Mouse (Mus musculus): ENCODE results near the gene Tmem262.

- TF ChIP-seq POLR2A (IDR thresholded peaks at IDR 0.05; ENCODE audit: control insufficient read depth, low read depth, low read length) (no peak), CTCF (IDR thresholded peaks at IDR 0.05; ENCODE audit: control insufficient read depth, insufficient read depth, insufficient replicate concordance, low read depth, low read length) (no peak)
These were observed 42.1 kb upstream of the Tmem262 start for GRCm38 (mm10) chr19:6037695-6038094.

All from testis, adult 2 months (tissue).